Mouse (Mus musculus) urinary bladder, postnatal 25 days (tissue): ENCODE data around the gene Tnr.
A peak's percentile ranks its signal among the peaks of the same experiment; 100 is the strongest.

ENCODE experiments used
- DNase-seq: peaks from one replicate; pipeline ENCODE4 v3.0.0; 2022; ENCODE audit warnings: low spot score

The Tnr gene

GRCm38 (mm10) chr1:159717016-159717415, 193.4 kb downstream of the Tnr start:
- DNase-seq = no peak

- no peak for DNase-seq
These were observed 200.2 kb downstream of the Tnr start for GRCm38 (mm10) chr1:159723733-159724132.

- no peak for DNase-seq
These were observed 205.7 kb downstream of the Tnr start for GRCm38 (mm10) chr1:159729270-159729669.

GRCm38 (mm10) chr1:159730826-159731225, 207.3 kb downstream of the Tnr start:
- no peak for DNase-seq

- no peak for DNase-seq
These were observed 211.5 kb downstream of the Tnr start for GRCm38 (mm10) chr1:159735099-159735498.

GRCm38 (mm10) chr1:159739478-159739877, 215.9 kb downstream of the Tnr start:
- no peak for DNase-seq

GRCm38 (mm10) chr1:159741237-159742002, 217.9 kb downstream of the Tnr start:
- DNase-seq = no peak

GRCm38 (mm10) chr1:159742003-159742274, 218.4 kb downstream of the Tnr start:
- no peak for DNase-seq

GRCm38 (mm10) chr1:159743744-159744253, 220.2 kb downstream of the Tnr start:
- DNase-seq = no peak

GRCm38 (mm10) chr1:159745311-159745710, 221.7 kb downstream of the Tnr start:
- no peak for DNase-seq

- DNase-seq = no peak
These were observed 224.4 kb downstream of the Tnr start for GRCm38 (mm10) chr1:159747969-159748368.

GRCm38 (mm10) chr1:159750411-159750810, 226.8 kb downstream of the Tnr start:
- DNase-seq = no peak

GRCm38 (mm10) chr1:159750876-159751275, 227.3 kb downstream of the Tnr start:
- DNase-seq = no peak

GRCm38 (mm10) chr1:159760970-159761369, 237.4 kb downstream of the Tnr start:
- no peak for DNase-seq

GRCm38 (mm10) chr1:159763901-159764300, 240.3 kb downstream of the Tnr start:
- no peak for DNase-seq

- DNase-seq = no peak
These were observed 241.3 kb downstream of the Tnr start for GRCm38 (mm10) chr1:159764897-159765296.

GRCm38 (mm10) chr1:159769948-159770347, 246.4 kb downstream of the Tnr start:
- DNase-seq = no peak

- DNase-seq = no peak
These were observed 250.1 kb downstream of the Tnr start for GRCm38 (mm10) chr1:159773671-159774070.

- no peak for DNase-seq
These were observed 251.6 kb downstream of the Tnr start for GRCm38 (mm10) chr1:159775168-159775567.

GRCm38 (mm10) chr1:159777107-159777506, 253.5 kb downstream of the Tnr start:
- DNase-seq = no peak

GRCm38 (mm10) chr1:159779424-159779823, 255.9 kb downstream of the Tnr start:
- no peak for DNase-seq

- peak; percentile 24 for DNase-seq
These were observed 260.3 kb downstream of the Tnr start for GRCm38 (mm10) chr1:159783842-159784241.

GRCm38 (mm10) chr1:159788312-159788711, 264.7 kb downstream of the Tnr start:
- DNase-seq = no peak

GRCm38 (mm10) chr1:159792546-159792945, 269.0 kb downstream of the Tnr start:
- DNase-seq = no peak
